Mouse (Mus musculus) testis, postnatal 10 days (tissue): Measurements from ENCODE around the gene Phldb2.

Experiments
- DNase-seq: peaks from one replicate; pipeline ENCODE4 v3.0.0; 2021; ENCODE audit warnings: low spot score

The Phldb2 gene

DNA sequence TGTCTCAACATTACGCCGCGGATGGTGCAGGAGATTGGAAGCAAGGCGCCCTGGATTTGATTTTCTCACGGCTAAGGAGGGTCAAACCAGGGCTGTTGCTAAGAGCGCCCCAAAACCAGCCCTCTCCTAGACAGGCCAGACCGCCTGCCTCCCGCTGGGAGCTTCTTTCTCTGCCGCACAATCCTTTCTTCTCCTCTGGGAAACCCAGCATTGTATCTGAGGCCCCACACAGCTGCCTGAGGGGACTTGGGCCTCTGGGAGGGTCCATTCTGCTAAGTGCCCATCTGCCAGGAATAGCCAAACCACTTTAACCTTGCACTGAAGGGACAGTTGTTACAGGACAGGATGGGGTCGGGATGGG, 228.7 kb downstream of the Phldb2 start:
- no peak for DNase-seq

GRCm38 (mm10) chr16:45724061-45724741, 229.2 kb downstream of the Phldb2 start, which contains the start of gene Tagln3:
Tagln3 (minus strand) TSS chr16:45724608.
- DNase-seq = peak; percentile 45

DNA sequence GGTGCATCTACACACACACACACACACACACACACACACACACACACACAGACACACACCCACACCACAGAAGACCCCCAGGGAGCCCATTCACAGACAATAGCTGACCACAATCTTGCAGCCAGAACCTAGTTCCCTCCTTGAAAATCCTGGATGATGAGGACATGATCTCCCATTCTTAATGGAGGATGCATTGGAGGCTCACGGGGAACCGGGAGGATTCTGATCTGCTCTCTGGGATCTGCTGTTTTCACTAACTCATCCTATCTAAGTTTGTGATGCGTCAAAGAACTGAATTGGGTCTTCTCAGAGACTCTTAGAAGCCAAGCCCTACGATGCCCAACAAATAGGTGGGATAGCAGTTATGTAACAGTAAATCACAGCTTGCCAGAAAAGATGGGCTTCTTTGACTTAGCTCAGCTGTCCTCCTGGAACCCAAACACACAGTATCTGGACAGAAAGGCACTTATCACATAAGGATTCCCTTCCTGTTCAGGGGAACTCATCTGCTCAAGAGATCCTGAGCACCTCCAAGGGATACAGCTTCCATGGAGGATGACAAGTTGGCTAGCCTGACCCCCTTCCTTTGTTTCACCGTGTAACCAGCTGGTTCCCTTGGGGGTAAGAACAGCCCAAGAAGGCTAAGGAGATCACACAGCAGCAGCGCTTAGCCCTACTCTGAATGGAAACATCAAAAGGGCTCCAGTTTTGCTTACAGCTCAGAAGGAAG, 230.1 kb downstream of the Phldb2 start:
- DNase-seq = no peak

DNA sequence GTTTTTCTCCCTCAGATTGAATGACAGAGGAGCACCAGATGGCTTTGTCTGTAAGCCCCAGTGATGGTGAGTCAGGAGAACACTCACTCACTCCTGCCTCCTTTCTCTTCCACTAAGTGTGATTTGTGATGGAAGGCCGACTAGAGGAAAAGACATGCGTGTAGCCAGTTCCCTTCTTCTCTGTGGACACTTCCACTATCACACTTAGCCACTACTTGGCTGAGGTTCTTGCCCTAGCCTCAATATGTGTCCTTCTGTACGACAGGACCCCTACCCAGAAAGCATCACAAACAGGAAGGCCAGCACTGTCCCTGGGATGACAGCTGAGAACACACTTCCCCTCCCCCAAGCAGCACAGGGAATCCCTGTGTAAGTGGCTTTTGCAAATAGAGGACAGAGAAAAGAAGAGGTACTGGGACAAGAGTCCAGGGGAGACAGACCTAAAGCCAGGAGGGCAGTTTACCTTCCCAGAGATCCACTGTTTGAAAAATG, 230.9 kb downstream of the Phldb2 start:
- DNase-seq = no peak

- no peak for DNase-seq
These were observed 233.3 kb downstream of the Phldb2 start for GRCm38 (mm10) chr16:45720022-45720630.

DNA sequence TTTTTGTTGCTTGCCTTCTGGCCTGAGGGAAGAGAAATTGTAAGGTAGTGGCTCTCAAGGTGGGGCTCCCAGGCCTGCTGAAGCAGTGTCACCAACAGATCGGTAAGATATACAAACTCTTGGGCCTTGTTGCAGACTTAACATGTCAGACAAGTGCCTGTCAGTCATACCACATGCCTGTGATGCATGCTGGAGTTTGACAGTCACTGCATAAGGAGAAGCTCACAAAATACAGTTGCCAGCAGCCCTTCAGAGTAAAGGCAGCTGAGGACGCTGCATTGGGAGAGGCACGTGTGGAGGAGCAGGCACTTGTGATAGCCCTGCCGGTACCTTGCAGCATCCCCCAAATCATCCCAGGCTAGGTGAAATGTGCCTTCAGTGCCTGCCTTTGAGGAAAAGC, 235.1 kb downstream of the Phldb2 start:
- DNase-seq = no peak

- no peak for DNase-seq
These were observed 238.8 kb downstream of the Phldb2 start for GRCm38 (mm10) chr16:45714489-45715150.

DNA sequence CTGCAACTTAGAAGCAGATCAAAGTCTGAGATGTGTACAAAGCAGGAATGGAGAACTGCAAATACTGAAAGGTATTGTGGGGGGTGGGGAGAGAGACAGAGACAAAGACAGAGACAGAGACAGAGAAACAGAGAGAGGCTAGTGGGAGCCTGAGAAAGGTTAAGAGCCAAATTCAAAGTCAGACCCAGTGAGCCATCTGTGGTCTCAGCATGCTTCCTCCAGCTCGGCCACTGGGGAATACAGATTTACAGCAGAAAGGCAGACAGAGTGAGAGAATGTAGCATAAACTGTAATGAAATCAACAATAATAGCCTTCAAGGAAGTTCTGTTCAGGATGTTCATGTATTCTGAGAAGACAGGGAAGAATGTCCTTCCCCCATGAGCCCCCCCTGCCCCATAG, 239.5 kb downstream of the Phldb2 start:
- no peak for DNase-seq

- DNase-seq = no peak
These were observed 240.1 kb downstream of the Phldb2 start for GRCm38 (mm10) chr16:45713261-45713660.

GRCm38 (mm10) chr16:45711263-45711662, 242.1 kb downstream of the Phldb2 start:
- no peak for DNase-seq

DNA sequence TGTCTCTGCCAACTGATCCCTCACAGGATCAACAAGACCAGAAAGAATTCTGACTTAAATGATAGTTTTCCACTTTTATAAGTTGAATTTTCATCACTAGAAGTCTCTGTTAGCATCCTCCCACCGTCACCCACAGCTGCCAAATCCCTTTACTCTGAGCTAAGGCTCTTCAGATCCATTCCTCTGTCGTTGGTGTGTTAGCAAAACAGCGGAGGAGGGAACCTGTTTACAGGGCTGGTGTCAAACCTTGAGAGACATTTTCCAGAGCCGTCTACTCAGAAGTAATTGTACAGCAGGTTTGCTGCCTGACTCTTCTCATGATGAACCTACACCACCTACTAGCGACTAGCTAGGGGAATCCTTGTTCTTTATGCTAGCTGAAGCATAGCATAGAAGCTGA, 254.1 kb downstream of the Phldb2 start:
- DNase-seq = no peak

- no peak for DNase-seq
These were observed 255.4 kb downstream of the Phldb2 start for GRCm38 (mm10) chr16:45697996-45698395.
